16 mouse cellular contexts compared by ENCODE assay signal in genomic region chr10:66780335-66781170, GRCm38 (mm10).
A peak's percentile ranks its signal among the peaks of the same experiment; 100 is the strongest.
DNase-seq lines count a peak whose midpoint lies in the region; ATAC-seq and TF ChIP-seq lines count a peak whose summit lies in the region.
"Had no signal": no experiment of that assay in that cellular context is flagged by ENCODE, and none has a peak within 500 bp of the region (broad histone marks: within the 10 kb centered on the region; RNA-seq: fewer than 3 reads in every experiment).

No protein-coding gene starts in this region.

- H3K4me3 ChIP-seq in intestine, embryonic 14.5 days (ENCODE audit: low read depth, low read length): no peak overlapping the region
- no peak overlapping the region for H3K4me3 ChIP-seq in intestine, embryonic 16.5 days (ENCODE audit: low read length)
- no peak overlapping the region for H3K4me3 ChIP-seq in midbrain, postnatal 0 days (ENCODE audit: low read depth, low read length)
- H3K4me3 ChIP-seq in midbrain, embryonic 14.5 days (replicated peaks; ENCODE audit: low read depth, low read length): no peak overlapping the region
- H3K4me3 ChIP-seq in stomach, embryonic 15.5 days (replicated peaks): no peak overlapping the region
- no peak overlapping the region for H3K4me3 ChIP-seq in midbrain, embryonic 10.5 days
- H3K4me3 ChIP-seq: forebrain, embryonic 13.5 days; hindbrain, embryonic 13.5 days; midbrain, embryonic 13.5 days; neural tube, embryonic 13.5 days had no signal

- 58% methylated on average over 11 of the region's 11 CpGs for WGBS in intestine, embryonic 14.5 days
- 67% methylated on average over 11 of the region's 11 CpGs for WGBS in intestine, embryonic 16.5 days
- 77% methylated on average over 11 of the region's 11 CpGs for WGBS in midbrain, postnatal 0 days
- 86% methylated on average over 11 of the region's 11 CpGs for WGBS in midbrain, embryonic 14.5 days
- WGBS in stomach, embryonic 15.5 days: 63% methylated on average over 11 of the region's 11 CpGs
- WGBS in midbrain, embryonic 10.5 days: 81% methylated on average over 11 of the region's 11 CpGs

- peak; percentile 70 for ATAC-seq in intestine, embryonic 14.5 days (replicated peaks; ENCODE audit: low FRiP score, low TSS enrichment, low read depth)
- ATAC-seq in intestine, embryonic 16.5 days: no peak
- no peak; the same call in 1 of the 2 replicates for ATAC-seq in midbrain, postnatal 0 days (ENCODE audit: low FRiP score)
- no peak for ATAC-seq in midbrain, embryonic 14.5 days (ENCODE audit: low FRiP score, low TSS enrichment)
- 0 out of 2 replicates have a peak, but pooled peaks have one; percentile 39 for ATAC-seq in stomach, embryonic 15.5 days (ENCODE audit: insufficient read depth, low FRiP score, low read depth)
- ATAC-seq: forebrain, embryonic 13.5 days; midbrain, embryonic 13.5 days had no signal

- H3K9ac ChIP-seq in intestine, embryonic 14.5 days (ENCODE audit: low read length): no peak overlapping the region
- H3K9ac ChIP-seq in intestine, embryonic 16.5 days (ENCODE audit: low read depth, low read length): no peak overlapping the region
- H3K9ac ChIP-seq in midbrain, postnatal 0 days (replicated peaks; ENCODE audit: low read length, poor library complexity, severe bottlenecking): no peak overlapping the region
- no peak overlapping the region for H3K9ac ChIP-seq in midbrain, embryonic 14.5 days (replicated peaks; ENCODE audit: low read length)
- H3K9ac ChIP-seq in stomach, embryonic 15.5 days: no peak overlapping the region
- H3K9ac ChIP-seq: forebrain, embryonic 13.5 days; hindbrain, embryonic 13.5 days; liver, embryonic 14.5 days; midbrain, embryonic 13.5 days; neural tube, embryonic 13.5 days had no signal

- H3K36me3 ChIP-seq in intestine, embryonic 14.5 days (ENCODE audit: control insufficient read depth, insufficient read depth, low read length): no peaks in the 10 kb centered on the region
- no peaks in the 10 kb centered on the region for H3K36me3 ChIP-seq in intestine, embryonic 16.5 days (ENCODE audit: control insufficient read depth, insufficient read depth, low read length)
- H3K36me3 ChIP-seq in midbrain, postnatal 0 days (ENCODE audit: insufficient read depth, low read length): no peaks in the 10 kb centered on the region
- H3K36me3 ChIP-seq in midbrain, embryonic 14.5 days (ENCODE audit: control insufficient read depth, insufficient read depth, low read length): no peaks in the 10 kb centered on the region
- no peaks in the 10 kb centered on the region for H3K36me3 ChIP-seq in stomach, embryonic 15.5 days
- no peaks in the 10 kb centered on the region for H3K36me3 ChIP-seq in midbrain, embryonic 10.5 days
- H3K36me3 ChIP-seq: hindbrain, embryonic 13.5 days; midbrain, embryonic 13.5 days; neural tube, embryonic 13.5 days had no signal

- H3K27ac ChIP-seq in intestine, embryonic 14.5 days (ENCODE audit: low read depth): peak overlapping the region; percentile 47; the same call in 1 of the 2 replicates
- H3K27ac ChIP-seq in intestine, embryonic 16.5 days (ENCODE audit: low read length): no peak overlapping the region
- H3K27ac ChIP-seq in midbrain, postnatal 0 days (ENCODE audit: low read depth, low read length): no peak overlapping the region
- no peak overlapping the region for H3K27ac ChIP-seq in midbrain, embryonic 14.5 days (replicated peaks; ENCODE audit: low read depth, low read length)
- no peak overlapping the region for H3K27ac ChIP-seq in stomach, embryonic 15.5 days
- H3K27ac ChIP-seq in midbrain, embryonic 10.5 days (replicated peaks): no peak overlapping the region
- H3K27ac ChIP-seq: forebrain, embryonic 13.5 days; hindbrain, embryonic 13.5 days; liver, embryonic 14.5 days; midbrain, embryonic 13.5 days; neural tube, embryonic 13.5 days had no signal

- H3K4me2 ChIP-seq in intestine, embryonic 14.5 days (ENCODE audit: low read length): no peak overlapping the region
- H3K4me2 ChIP-seq in intestine, embryonic 16.5 days (ENCODE audit: low read depth, low read length): no peak overlapping the region
- no peak overlapping the region for H3K4me2 ChIP-seq in midbrain, postnatal 0 days (ENCODE audit: low read depth, low read length, poor library complexity, severe bottlenecking)
- no peak overlapping the region for H3K4me2 ChIP-seq in midbrain, embryonic 14.5 days (ENCODE audit: low read length)
- H3K4me2 ChIP-seq in stomach, embryonic 15.5 days: no peak overlapping the region
- H3K4me2 ChIP-seq: forebrain, embryonic 13.5 days; hindbrain, embryonic 13.5 days; midbrain, embryonic 13.5 days; neural tube, embryonic 13.5 days had no signal

- no peak for TF ChIP-seq CTCF in midbrain, postnatal 0 days (IDR thresholded peaks at IDR 0.05)

- no peak for DNase-seq in intestine, embryonic 14.5 days (ENCODE audit: low spot score)
- peak; percentile 20 for DNase-seq in midbrain, postnatal 0 days (ENCODE audit: low spot score)
- no peak for DNase-seq in midbrain, embryonic 14.5 days
- peak; percentile 89 to 90 for DNase-seq in cerebellum, postnatal 25 days
- no peak for DNase-seq in midbrain, embryonic 10.5 days (ENCODE audit: low spot score)
- DNase-seq in frontal cortex, adult 2 months (ENCODE audit: extremely low spot score in 1 of 2, low spot score in 1 of 2): no peak
- DNase-seq: gastrocnemius, postnatal 25 days; right cerebral cortex, adult 18-20 months; thymus, postnatal 4 days had no signal

- H3K4me1 ChIP-seq in intestine, embryonic 14.5 days (replicated peaks; ENCODE audit: control insufficient read depth, insufficient read depth, low read length): no peaks in the 10 kb centered on the region
- H3K4me1 ChIP-seq in intestine, embryonic 16.5 days (ENCODE audit: control insufficient read depth, insufficient read depth, low read length): no peaks in the 10 kb centered on the region
- H3K4me1 ChIP-seq in midbrain, postnatal 0 days (ENCODE audit: insufficient read depth, low read length): no peaks in the 10 kb centered on the region
- H3K4me1 ChIP-seq in midbrain, embryonic 14.5 days (ENCODE audit: control insufficient read depth, insufficient read depth, low read length): no peaks in the 10 kb centered on the region
- H3K4me1 ChIP-seq in stomach, embryonic 15.5 days: no peaks in the 10 kb centered on the region
- H3K4me1 ChIP-seq in midbrain, embryonic 10.5 days: no peaks in the 10 kb centered on the region
- H3K4me1 ChIP-seq: forebrain, embryonic 13.5 days; hindbrain, embryonic 13.5 days; midbrain, embryonic 13.5 days had no signal

- no peaks in the 10 kb centered on the region for H3K9me3 ChIP-seq in intestine, embryonic 14.5 days (ENCODE audit: control insufficient read depth, low read length)
- no peaks in the 10 kb centered on the region for H3K9me3 ChIP-seq in intestine, embryonic 16.5 days (ENCODE audit: control insufficient read depth, low read length)
- no peaks in the 10 kb centered on the region for H3K9me3 ChIP-seq in midbrain, postnatal 0 days (ENCODE audit: low read length)
- no peaks in the 10 kb centered on the region for H3K9me3 ChIP-seq in midbrain, embryonic 14.5 days (ENCODE audit: control insufficient read depth, low read length)
- no peaks in the 10 kb centered on the region for H3K9me3 ChIP-seq in stomach, embryonic 15.5 days
- no peaks in the 10 kb centered on the region for H3K9me3 ChIP-seq in midbrain, embryonic 10.5 days (replicated peaks)
- H3K9me3 ChIP-seq: forebrain, embryonic 13.5 days; hindbrain, embryonic 13.5 days; midbrain, embryonic 13.5 days had no signal

- no peaks in the 10 kb centered on the region for H3K27me3 ChIP-seq in intestine, embryonic 14.5 days (replicated peaks; ENCODE audit: control insufficient read depth, insufficient read depth, low read length)
- no peaks in the 10 kb centered on the region for H3K27me3 ChIP-seq in intestine, embryonic 16.5 days (replicated peaks; ENCODE audit: control insufficient read depth, insufficient read depth, low read length)
- H3K27me3 ChIP-seq in midbrain, postnatal 0 days (ENCODE audit: insufficient read depth, low read length): no peaks in the 10 kb centered on the region
- H3K27me3 ChIP-seq in midbrain, embryonic 14.5 days (ENCODE audit: control insufficient read depth, insufficient read depth, low read length): no peaks in the 10 kb centered on the region
- no peaks in the 10 kb centered on the region for H3K27me3 ChIP-seq in stomach, embryonic 15.5 days (replicated peaks)
- H3K27me3 ChIP-seq in midbrain, embryonic 10.5 days (ENCODE audit: low read depth, poor library complexity, severe bottlenecking): no peaks in the 10 kb centered on the region
- H3K27me3 ChIP-seq: forebrain, embryonic 13.5 days; hindbrain, embryonic 13.5 days; midbrain, embryonic 13.5 days; neural tube, embryonic 13.5 days had no signal

Comparison
In these comparisons a context has a peak if more than half of its experiments do, and no peak if none do; other contexts are left out.
1. ATAC-seq: peak in intestine, embryonic 14.5 days (single experiment) and stomach, embryonic 15.5 days (single experiment); none in intestine, embryonic 16.5 days (single experiment), midbrain, postnatal 0 days (single experiment) and midbrain, embryonic 14.5 days (single experiment).
2. DNase-seq: peak in midbrain, postnatal 0 days (single experiment) and cerebellum, postnatal 25 days (2 of 2); none in intestine, embryonic 14.5 days (single experiment), midbrain, embryonic 14.5 days (single experiment), midbrain, embryonic 10.5 days (single experiment) and frontal cortex, adult 2 months (0 of 2).